Mouse (Mus musculus): ENCODE measurements around the gene Clhc1.

DNA sequence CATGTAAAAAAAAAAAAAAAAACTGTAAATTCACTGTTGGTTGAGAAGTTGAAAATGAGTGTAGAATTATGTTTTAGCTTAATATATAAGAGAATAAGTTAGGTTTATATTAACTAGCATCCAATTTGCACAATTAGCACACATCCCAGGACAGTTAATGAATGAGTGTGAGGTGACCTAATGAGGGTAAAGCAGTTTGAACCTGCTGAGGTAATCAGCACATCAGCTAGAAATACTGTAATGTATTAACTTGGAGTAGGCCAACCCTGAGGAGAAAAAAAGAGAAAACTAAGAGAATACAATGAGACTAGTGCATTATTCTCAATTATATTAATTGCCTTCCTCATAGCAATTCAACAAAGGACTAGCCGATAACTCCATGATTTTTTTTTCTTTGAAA is 38.3 kb upstream of the Clhc1 start:
- TF ChIP-seq FLI1 (IDR thresholded peaks at IDR 0.05; ENCODE audit: low read length) (no peak), GATA1 (IDR thresholded peaks at IDR 0.05; ENCODE audit: borderline replicate concordance, low read length) (no peak)
